Mouse (Mus musculus) midbrain, embryonic 16.5 days (tissue): ENCODE measurements around the gene Sh2d4b. TPM values are rescaled to one million over a fixed set of nuclear protein-coding genes. Genes with fewer than 3 reads are reported as not detected.

Source experiments
- polyA plus RNA-seq: library from polyadenylated mRNA; unstranded; fragments of >200 nt; fragmentation: Nextera tagmentation; extraction: Ambion mirVana; gene quantifications from 2 replicates; pipeline ENCODE4 v1.2.1, GENCODE M21; 2015

Sh2d4b gene
- polyA plus RNA-seq, 1 experiment from 2014 or later: 0.99 TPM

Other genes starting within 250 kb of the Sh2d4b start
- 61.7 and 66.1 TPM in 2 replicates for gene Tspan14, start 73.5 kb upstream of the Sh2d4b start, polyA plus RNA-seq
- 105 and 111 TPM in 2 replicates for gene Fam213a, start 120.5 kb upstream of the Sh2d4b start, polyA plus RNA-seq
- 1.2 and 1.4 TPM in 2 replicates for gene Dydc2, start 175.9 kb upstream of the Sh2d4b start, polyA plus RNA-seq
- not detected in 2 replicates for gene Dydc1, start 179.6 kb upstream of the Sh2d4b start, polyA plus RNA-seq
- not detected in 2 replicates for gene Mat1a, start 211.8 kb upstream of the Sh2d4b start, polyA plus RNA-seq
- gene Sftpa1, start 238.5 kb upstream of the Sh2d4b start, polyA plus RNA-seq: not detected in 2 replicates